ENCODE assay signal across 1 mouse cellular context in the genomic region with DNA sequence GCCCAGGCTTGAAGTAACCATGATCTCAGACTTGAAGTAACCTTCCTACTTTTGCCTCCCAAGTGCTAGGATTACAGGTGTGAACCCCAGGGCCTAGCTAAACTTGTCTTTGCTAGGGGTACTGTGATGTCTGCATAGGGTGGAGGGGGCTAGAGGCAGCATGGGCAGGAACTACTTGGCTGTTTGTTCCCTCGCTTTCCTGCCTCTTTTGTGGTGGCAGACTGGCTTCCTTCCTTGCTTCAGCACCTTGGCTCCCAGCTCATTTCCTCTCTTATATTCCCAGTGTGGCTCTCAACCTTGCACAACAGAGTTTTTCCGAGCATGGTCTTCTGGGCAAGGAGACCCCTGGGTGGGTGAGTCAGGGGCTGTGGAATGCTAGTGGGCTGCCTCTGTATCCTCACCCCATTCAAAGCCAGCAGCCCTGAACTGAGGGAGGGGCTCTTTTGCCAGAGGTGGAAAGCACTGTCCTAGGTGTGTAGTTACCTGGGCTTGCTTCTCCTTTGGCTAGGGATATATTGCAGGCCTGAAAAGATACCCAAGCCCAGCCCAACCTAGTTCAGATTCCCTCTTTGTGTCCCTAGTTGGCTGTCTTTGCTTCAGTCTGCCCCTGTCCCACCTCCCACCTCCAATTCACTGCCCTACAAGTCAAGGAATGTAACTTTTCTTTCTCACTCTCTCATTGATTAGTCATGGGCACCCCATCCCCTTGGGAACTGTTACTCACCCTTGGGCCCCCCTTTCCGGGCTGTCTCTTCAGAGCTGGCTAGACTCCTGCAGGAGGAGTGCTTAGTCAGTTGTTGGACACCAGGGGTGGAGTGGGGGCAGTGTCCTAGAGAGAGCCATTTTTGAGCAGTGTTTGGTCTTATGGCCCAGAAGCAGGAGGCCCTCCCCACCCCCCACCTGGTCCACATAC.
A peak's percentile ranks its signal among the peaks of the same experiment; 100 is the strongest.
TF ChIP-seq lines count a peak whose summit lies in the region.

No protein-coding gene starts in this region.

TF ChIP-seq in CH12.LX, 34 proteins besides CTCF, POLR2A, EP300 and RAD21:
- 0 out of 2 replicates have a peak, but pooled peaks have one; percentile 35 for TF ChIP-seq MAX (IDR thresholded peaks at IDR 0.05; ENCODE audit: low read length)
- no peak for TF ChIP-seq ZKSCAN1 (IDR thresholded peaks at IDR 0.05; ENCODE audit: borderline replicate concordance, low read depth, low read length)
TF ChIP-seq in CH12.LX: peak in this region for 1.
